Mouse (Mus musculus) 3134 (cell line): Measurements from ENCODE around the gene Crip1.

Experiments
- DNase-seq: peaks from one replicate; pipeline ENCODE4 v3.0.0-alpha.2; 2011; ENCODE audit warnings: low spot score; ENCODE audit not compliant: insufficient read length; ENCODE audit errors: extremely low read depth

The Crip1 gene

GRCm38 (mm10) chr12:113144001-113144756, 1.9 kb upstream of the Crip1 start:
- peak; percentile 66 for DNase-seq

GRCm38 (mm10) chr12:113144886-113145285, 1.2 kb upstream of the Crip1 start:
- no peak for DNase-seq

GRCm38 (mm10) chr12:113145591-113145990, 525 bp upstream of the Crip1 start:
- DNase-seq = no peak

GRCm38 (mm10) chr12:113147481-113147880, 1.4 kb downstream of the Crip1 start:
- peak; percentile 45 for DNase-seq

- DNase-seq = peak; percentile 64
These were observed 2.4 kb downstream of the Crip1 start for GRCm38 (mm10) chr12:113148381-113149035.

GRCm38 (mm10) chr12:113149341-113149740, 3.2 kb downstream of the Crip1 start:
- no peak for DNase-seq

GRCm38 (mm10) chr12:113149896-113150295, 3.8 kb downstream of the Crip1 start:
- no peak for DNase-seq

GRCm38 (mm10) chr12:113150591-113150990, 4.5 kb downstream of the Crip1 start:
- DNase-seq = no peak

- no peak for DNase-seq
These were observed 4.9 kb downstream of the Crip1 start for GRCm38 (mm10) chr12:113151046-113151445.

GRCm38 (mm10) chr12:113151661-113152271, 5.7 kb downstream of the Crip1 start:
- DNase-seq = no peak

GRCm38 (mm10) chr12:113152272-113152661, 6.2 kb downstream of the Crip1 start:
- DNase-seq = no peak

GRCm38 (mm10) chr12:113152991-113153525, 6.9 kb downstream of the Crip1 start:
- DNase-seq = no peak

GRCm38 (mm10) chr12:113153971-113154370, 7.9 kb downstream of the Crip1 start:
- DNase-seq = no peak

- no peak for DNase-seq
These were observed 8.6 kb downstream of the Crip1 start for GRCm38 (mm10) chr12:113154747-113155075.

GRCm38 (mm10) chr12:113155076-113155771, 9.1 kb downstream of the Crip1 start:
- DNase-seq = no peak

- peak; percentile 98 for DNase-seq
These were observed 9.9 kb downstream of the Crip1 start, which contains the start of gene Tedc1 for GRCm38 (mm10) chr12:113155887-113156539. TSS of gene Tedc1 (plus strand) at chr12:113156421.

GRCm38 (mm10) chr12:113156540-113156929, 10.4 kb downstream of the Crip1 start:
- DNase-seq = no peak

- no peak for DNase-seq
These were observed 10.9 kb downstream of the Crip1 start for GRCm38 (mm10) chr12:113157002-113157401.

- no peak for DNase-seq
These were observed 11.4 kb downstream of the Crip1 start for GRCm38 (mm10) chr12:113157521-113157920.

- DNase-seq = no peak
These were observed 11.9 kb downstream of the Crip1 start for GRCm38 (mm10) chr12:113157971-113158370.
